Mouse (Mus musculus): Measurements from ENCODE around the gene Tanc2.

The Tanc2 gene

DNA sequence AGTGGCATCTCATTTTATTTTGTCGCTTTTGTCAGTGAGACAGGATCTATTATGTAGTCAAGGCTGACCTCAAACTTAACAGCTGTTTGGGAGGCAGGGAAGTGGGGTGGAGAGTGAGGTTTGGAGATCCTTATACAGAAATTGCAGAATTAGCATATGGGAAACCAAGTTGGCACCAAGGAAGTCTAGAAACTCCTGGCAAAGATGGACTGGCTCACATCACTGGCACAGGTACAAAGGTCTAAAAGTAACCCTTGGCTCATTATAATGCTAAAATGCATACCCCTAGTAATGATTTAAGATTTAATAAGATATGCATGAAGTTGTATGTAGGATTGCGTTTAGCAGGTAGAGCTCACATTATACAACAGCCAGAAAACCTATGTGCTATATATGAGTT is 58.2 kb downstream of the Tanc2 start:
- DNase-seq (ENCODE audit: low spot score) = no peak

GRCm38 (mm10) chr11:105654616-105655015 is 64.8 kb downstream of the Tanc2 start:
- DNase-seq (ENCODE audit: low spot score) = no peak

GRCm38 (mm10) chr11:105655335-105655734 is 65.5 kb downstream of the Tanc2 start:
- no peak for DNase-seq (ENCODE audit: low spot score)

- DNase-seq (ENCODE audit: low spot score) = no peak
These were observed 78.1 kb downstream of the Tanc2 start for GRCm38 (mm10) chr11:105667879-105668278.

DNA sequence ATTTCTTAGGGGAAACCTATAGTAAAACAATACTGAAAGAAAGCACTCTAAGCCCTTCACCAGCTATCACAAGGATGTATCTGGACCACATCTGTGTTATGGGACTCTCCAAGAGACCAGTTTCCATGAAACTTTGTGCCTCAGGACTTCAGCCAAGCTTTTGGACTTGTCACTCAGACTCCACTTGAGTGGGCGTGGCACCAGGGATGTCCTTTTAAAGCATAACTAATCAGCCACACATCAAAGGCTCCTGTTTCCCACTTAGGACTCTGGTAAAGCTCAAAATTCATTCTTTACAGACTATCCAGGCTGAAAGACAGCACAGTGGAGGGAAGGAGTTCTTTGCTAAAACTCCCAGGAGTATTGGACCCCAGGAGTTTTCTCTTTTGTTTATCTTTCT is 89.2 kb downstream of the Tanc2 start:
- no peak for DNase-seq (ENCODE audit: low spot score)

- DNase-seq (ENCODE audit: low spot score) = no peak
These were observed 95.0 kb downstream of the Tanc2 start for GRCm38 (mm10) chr11:105684747-105685146.

GRCm38 (mm10) chr11:105700528-105700927 is 110.7 kb downstream of the Tanc2 start:
- DNase-seq (ENCODE audit: low spot score) = no peak

DNA sequence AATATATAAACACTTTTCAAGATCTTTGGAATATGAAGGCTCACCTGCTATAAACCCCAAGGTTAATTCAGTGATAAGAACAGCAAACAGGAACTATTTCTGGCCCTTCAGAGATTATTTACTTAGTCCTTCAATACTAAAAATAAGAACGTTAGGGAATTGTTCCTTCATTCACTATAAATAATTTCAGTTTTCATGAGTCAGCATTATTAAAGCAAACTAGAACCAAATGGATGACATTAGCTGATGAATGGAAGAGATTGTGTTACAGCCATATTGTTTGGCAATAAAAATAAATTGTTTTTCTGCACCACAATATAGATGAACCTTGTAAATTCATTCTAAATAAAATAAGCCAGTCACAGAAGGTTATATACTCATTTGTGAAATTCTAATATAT is 129.9 kb downstream of the Tanc2 start:
- DNase-seq (ENCODE audit: low spot score) = no peak

DNA sequence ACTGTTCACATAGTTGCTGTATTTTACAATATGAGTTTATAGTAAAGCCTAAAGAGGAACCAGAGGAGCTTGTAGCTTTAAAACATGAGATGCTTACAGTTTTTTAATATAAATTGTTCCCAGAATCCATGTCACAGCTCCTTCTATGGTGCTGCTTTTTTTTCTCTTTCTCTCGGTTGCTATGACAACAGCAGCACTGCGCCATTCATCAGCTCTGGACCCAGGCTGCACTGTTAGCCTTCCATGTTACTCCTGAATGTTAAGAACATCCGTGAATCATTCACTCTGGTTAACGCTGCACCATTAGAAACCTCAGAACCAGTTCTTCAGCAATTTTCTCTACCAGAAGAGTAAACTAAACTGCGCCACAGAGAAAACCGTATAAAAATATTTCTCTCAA is 141.8 kb downstream of the Tanc2 start:
- no peak for DNase-seq (ENCODE audit: low spot score)

GRCm38 (mm10) chr11:105731989-105732531 is 142.3 kb downstream of the Tanc2 start:
- DNase-seq (ENCODE audit: low spot score) = no peak

- no peak for DNase-seq (ENCODE audit: low spot score)
These were observed 153.4 kb downstream of the Tanc2 start for GRCm38 (mm10) chr11:105743171-105743570.

- no peak for DNase-seq (ENCODE audit: low spot score)
These were observed 159.7 kb downstream of the Tanc2 start for GRCm38 (mm10) chr11:105749297-105750071.

DNA sequence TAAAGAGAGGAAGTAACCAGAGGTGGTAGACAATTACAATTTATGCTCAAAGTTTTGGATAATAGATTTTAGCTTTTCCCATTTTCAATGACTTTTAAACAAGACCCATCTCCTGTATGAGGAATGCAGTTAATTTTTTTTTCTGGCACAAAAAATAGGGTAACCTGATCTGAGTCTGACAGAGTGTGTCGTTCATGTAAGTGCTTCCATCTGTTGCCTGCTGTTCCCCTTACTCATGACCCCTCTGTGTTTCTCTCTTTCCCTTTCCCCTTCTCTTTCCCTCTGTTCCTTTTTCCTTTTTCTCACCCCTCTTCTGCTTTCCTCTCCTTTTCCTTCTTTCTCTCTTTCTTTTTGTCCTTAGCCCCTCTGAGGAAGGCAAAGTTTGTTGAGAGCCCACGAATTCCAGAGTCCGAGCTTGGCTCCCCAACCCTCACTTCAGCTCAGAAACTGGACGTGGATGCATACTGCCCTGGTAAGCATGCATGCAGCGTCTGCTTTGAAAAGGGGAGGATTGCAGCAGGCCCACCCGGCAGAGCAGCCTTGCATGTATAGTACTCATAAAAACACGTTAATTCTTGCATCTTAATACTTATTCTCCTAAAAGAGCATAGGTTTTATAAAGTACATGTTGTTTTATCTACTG is 168.9 kb downstream of the Tanc2 start:
- no peak for DNase-seq (ENCODE audit: low spot score)

GRCm38 (mm10) chr11:105759413-105759812 is 169.6 kb downstream of the Tanc2 start:
- no peak for DNase-seq (ENCODE audit: low spot score)

- no peak for DNase-seq (ENCODE audit: low spot score)
These were observed 170.6 kb downstream of the Tanc2 start for GRCm38 (mm10) chr11:105760346-105760745.

GRCm38 (mm10) chr11:105777802-105778201 is 188.0 kb downstream of the Tanc2 start:
- no peak for DNase-seq (ENCODE audit: low spot score)

DNA sequence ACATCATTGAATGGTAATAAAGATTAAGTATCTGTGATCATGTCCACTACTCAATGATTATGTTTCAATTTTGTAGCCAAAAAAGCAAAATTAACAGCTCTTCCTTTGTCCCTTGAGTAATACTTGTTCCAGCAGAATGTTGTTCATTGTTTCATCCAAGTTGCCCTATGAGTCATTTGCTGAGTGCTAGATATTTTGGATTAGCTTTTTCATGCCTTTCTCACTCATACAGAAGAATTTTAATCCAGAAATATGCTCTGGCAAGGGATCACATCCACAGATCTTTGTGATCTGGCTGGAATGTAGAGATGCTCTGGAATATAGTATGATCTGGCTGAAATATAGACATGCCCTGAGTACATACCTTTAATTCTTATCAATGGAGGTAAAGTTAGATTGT is 202.7 kb downstream of the Tanc2 start:
- DNase-seq (ENCODE audit: low spot score) = no peak

GRCm38 (mm10) chr11:105803686-105804085 is 213.9 kb downstream of the Tanc2 start:
- no peak for DNase-seq (ENCODE audit: low spot score)

DNA sequence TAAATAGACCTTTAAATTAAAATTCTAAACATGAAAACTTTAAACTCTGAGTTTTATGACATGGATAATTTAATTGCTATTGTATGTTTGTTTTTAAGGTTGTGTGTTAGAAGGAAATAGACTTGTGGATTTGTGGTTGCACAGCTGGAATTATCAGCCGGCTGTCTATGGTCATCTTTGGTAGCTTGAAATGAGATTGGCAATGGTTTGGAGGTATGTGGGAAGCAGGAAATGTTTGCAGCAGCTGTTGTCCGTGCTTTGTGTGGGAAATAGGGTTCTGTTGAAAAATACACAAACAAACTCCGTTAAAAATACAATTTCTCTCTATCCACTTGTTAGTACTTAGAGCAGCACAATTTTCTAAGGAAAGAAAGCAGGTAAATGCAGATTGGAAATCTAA is 215.0 kb downstream of the Tanc2 start:
- no peak for DNase-seq (ENCODE audit: low spot score)

DNA sequence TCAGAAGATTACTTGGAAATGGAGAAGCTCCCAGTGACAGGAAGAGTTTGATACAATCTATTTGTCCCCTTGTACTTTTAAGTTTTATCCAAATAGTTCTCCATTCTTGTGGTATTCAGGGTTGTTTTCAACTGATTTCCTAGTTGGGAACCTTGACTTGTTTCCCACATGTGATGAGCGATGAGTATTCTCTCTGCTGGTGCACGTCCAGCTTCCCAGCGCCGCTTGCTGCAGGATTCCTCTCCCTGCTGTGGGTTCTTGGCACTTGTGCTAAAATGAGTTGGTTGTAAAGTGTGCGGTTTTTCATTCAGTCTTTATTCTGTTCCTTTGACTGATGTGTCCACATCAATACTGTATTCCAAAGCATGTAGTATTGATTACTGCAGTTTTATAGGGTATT is 217.3 kb downstream of the Tanc2 start:
- no peak for DNase-seq (ENCODE audit: low spot score)

DNA sequence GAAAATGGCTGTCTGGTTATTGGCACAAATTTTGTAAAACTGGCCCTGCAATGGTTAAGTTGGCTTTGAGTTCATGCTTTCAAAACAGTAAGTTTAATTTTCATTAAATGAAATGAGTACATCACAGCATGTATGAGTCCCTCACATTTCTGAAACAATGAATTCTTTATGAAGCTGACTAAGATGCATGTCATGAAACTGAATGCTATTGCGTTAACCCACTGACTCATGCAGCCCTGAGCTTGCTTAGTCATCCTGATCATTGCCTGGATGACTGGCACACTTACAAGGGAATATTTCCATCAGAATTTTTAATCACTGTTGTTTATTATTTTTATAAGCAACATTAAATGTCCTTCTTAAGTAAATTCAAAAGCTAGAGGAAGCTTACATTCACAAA is 233.5 kb downstream of the Tanc2 start:
- no peak for DNase-seq (ENCODE audit: low spot score)

GRCm38 (mm10) chr11:105823759-105824158 is 234.0 kb downstream of the Tanc2 start:
- DNase-seq (ENCODE audit: low spot score) = no peak

DNA sequence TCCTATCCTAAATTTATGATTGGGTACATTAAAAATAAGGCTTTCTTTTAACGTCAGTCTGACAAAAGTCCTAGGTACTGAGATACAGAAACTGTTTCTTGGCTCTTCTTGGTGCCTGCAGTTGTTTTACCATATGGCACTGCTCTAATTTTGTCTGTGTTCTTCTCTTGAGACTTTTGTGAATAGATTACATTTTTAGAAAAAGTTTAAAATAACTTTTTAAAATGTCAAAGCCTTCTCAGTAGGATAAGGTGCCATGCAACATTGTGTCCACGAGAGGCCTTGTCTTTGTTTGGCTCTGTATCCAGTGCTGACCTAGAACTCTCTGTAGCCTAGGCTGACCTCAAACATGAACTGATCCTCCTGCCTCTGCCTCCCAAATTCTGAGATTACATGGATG is 238.4 kb downstream of the Tanc2 start:
- no peak for DNase-seq (ENCODE audit: low spot score)

GRCm38 (mm10) chr11:105835209-105835608 is 245.4 kb downstream of the Tanc2 start:
- no peak for DNase-seq (ENCODE audit: low spot score)

All from ovary, postnatal 14 days (tissue).